Mouse (Mus musculus): ENCODE results near the gene Ttll10. TPM values are rescaled to one million over a fixed set of nuclear protein-coding genes. Genes with fewer than 3 reads are reported as not detected.

Ttll10 gene
- polyA plus RNA-seq, 1 experiment from 2014 or later = 3.5 TPM

- H3K4me3 ChIP-seq (ENCODE audit: low read depth, low read length) = peak overlapping the region; percentile 36
- WGBS = 51% methylated on average over 9 of the region's 9 CpGs
- H3K27ac ChIP-seq (ENCODE audit: low read depth) = peak overlapping the region; percentile 85
- ATAC-seq (replicated peaks; ENCODE audit: low FRiP score, low TSS enrichment, low read depth) (peak; percentile 1; the same call in 1 of the 2 replicates), DNase-seq (ENCODE audit: low spot score) (peak; percentile 55)
- peak overlapping the region; percentile 44 for H3K4me2 ChIP-seq (ENCODE audit: low read length)
- H3K36me3 ChIP-seq (ENCODE audit: control insufficient read depth, insufficient read depth, low read length) = no peaks in the 10 kb centered on the region
- peak overlapping the region; percentile 50 for H3K9ac ChIP-seq (ENCODE audit: low read length)
- no peaks in the 10 kb centered on the region for H3K4me1 ChIP-seq (replicated peaks; ENCODE audit: control insufficient read depth, insufficient read depth, low read length)
- H3K27me3 ChIP-seq (replicated peaks; ENCODE audit: control insufficient read depth, insufficient read depth, low read length) = no peaks in the 10 kb centered on the region
- H3K9me3 ChIP-seq (ENCODE audit: control insufficient read depth, low read length) = no peaks in the 10 kb centered on the region
Measured at GRCm38 (mm10) chr4:156058826-156059225, 388 bp downstream of the Ttll10 start.

DNA sequence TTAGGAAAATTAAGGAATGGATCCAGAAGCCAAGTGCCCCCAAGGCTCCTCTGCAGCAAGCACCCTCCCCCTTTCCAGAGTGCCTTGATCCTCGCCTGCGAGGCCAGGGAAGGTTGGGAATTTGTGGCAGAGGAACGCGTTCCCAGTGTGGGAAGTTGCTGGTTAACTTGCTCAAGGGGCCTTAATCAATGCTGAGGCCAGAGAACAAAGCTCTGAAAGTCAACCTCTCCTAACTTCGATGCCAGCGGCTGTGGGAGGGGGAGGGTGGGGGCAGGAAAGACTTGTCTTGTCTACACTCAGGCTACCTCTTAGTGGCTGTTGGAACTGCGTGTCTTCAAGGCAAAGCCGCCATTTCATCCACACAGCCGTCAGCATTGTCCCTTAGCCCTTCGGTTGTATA, 1.5 kb downstream of the Ttll10 start:
- no peaks in the 10 kb centered on the region for H3K4me1 ChIP-seq (replicated peaks; ENCODE audit: control insufficient read depth, insufficient read depth, low read length)
- no peak overlapping the region for H3K27ac ChIP-seq (ENCODE audit: low read depth)
- H3K36me3 ChIP-seq (ENCODE audit: control insufficient read depth, insufficient read depth, low read length) = no peaks in the 10 kb centered on the region
- peak overlapping the region; percentile 44 for H3K4me2 ChIP-seq (ENCODE audit: low read length)
- no peaks in the 10 kb centered on the region for H3K9me3 ChIP-seq (ENCODE audit: control insufficient read depth, low read length)
- DNase-seq (ENCODE audit: low spot score) (no peak), ATAC-seq (replicated peaks; ENCODE audit: low FRiP score, low TSS enrichment, low read depth) (no peak)
- H3K27me3 ChIP-seq (replicated peaks; ENCODE audit: control insufficient read depth, insufficient read depth, low read length) = no peaks in the 10 kb centered on the region
- WGBS = 62% methylated on average over 10 of the region's 10 CpGs
- peak overlapping the region; percentile 36 for H3K4me3 ChIP-seq (ENCODE audit: low read depth, low read length)
- peak overlapping the region; percentile 50 for H3K9ac ChIP-seq (ENCODE audit: low read length)

GRCm38 (mm10) chr4:156055173-156055572, 4.0 kb downstream of the Ttll10 start:
- H3K36me3 ChIP-seq (ENCODE audit: control insufficient read depth, insufficient read depth, low read length) = no peaks in the 10 kb centered on the region
- no peak overlapping the region for H3K4me3 ChIP-seq (ENCODE audit: low read depth, low read length)
- H3K27me3 ChIP-seq (replicated peaks; ENCODE audit: control insufficient read depth, insufficient read depth, low read length) = no peaks in the 10 kb centered on the region
- DNase-seq (ENCODE audit: low spot score) (no peak), ATAC-seq (replicated peaks; ENCODE audit: low FRiP score, low TSS enrichment, low read depth) (no peak)
- 84% methylated on average over 5 of the region's 5 CpGs for WGBS
- no peaks in the 10 kb centered on the region for H3K9me3 ChIP-seq (ENCODE audit: control insufficient read depth, low read length)
- peak overlapping the region; percentile 11; the same call in 1 of the 2 replicates for H3K4me2 ChIP-seq (ENCODE audit: low read length)
- H3K27ac ChIP-seq (ENCODE audit: low read depth) = no peak overlapping the region
- no peak overlapping the region for H3K9ac ChIP-seq (ENCODE audit: low read length)
- H3K4me1 ChIP-seq (replicated peaks; ENCODE audit: control insufficient read depth, insufficient read depth, low read length) = no peaks in the 10 kb centered on the region

DNA sequence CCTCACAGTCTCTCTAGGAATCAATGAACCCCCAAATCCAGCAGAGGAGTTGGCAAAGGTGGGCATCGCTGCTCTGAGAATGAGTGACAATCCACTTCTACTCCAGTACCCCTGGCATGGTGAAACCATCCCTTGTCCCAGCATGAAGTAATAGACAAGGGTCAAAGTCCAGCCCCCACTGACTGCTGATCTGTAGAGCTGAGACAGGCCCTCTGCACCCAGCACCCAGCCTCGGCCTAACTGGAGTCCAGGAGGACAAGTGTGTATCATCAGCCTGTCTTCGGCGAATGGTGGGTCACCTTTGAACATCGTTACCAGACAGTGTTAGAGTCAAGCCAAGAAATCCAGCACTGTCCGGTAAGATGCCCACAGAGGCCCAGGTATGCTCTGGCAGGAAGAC, 4.6 kb downstream of the Ttll10 start:
- WGBS = 84% methylated on average over 6 of the region's 6 CpGs
- H3K4me3 ChIP-seq (ENCODE audit: low read depth, low read length) = no peak overlapping the region
- no peak for ATAC-seq (replicated peaks; ENCODE audit: low FRiP score, low TSS enrichment, low read depth)
- no peaks in the 10 kb centered on the region for H3K4me1 ChIP-seq (replicated peaks; ENCODE audit: control insufficient read depth, insufficient read depth, low read length)
- peak; percentile 57 for DNase-seq (ENCODE audit: low spot score)
- no peak overlapping the region for H3K9ac ChIP-seq (ENCODE audit: low read length)
- H3K36me3 ChIP-seq (ENCODE audit: control insufficient read depth, insufficient read depth, low read length) = no peaks in the 10 kb centered on the region
- H3K9me3 ChIP-seq (ENCODE audit: control insufficient read depth, low read length) = no peaks in the 10 kb centered on the region
- H3K4me2 ChIP-seq (ENCODE audit: low read length) = no peak overlapping the region
- H3K27ac ChIP-seq (ENCODE audit: low read depth) = no peak overlapping the region
- no peaks in the 10 kb centered on the region for H3K27me3 ChIP-seq (replicated peaks; ENCODE audit: control insufficient read depth, insufficient read depth, low read length)

DNA sequence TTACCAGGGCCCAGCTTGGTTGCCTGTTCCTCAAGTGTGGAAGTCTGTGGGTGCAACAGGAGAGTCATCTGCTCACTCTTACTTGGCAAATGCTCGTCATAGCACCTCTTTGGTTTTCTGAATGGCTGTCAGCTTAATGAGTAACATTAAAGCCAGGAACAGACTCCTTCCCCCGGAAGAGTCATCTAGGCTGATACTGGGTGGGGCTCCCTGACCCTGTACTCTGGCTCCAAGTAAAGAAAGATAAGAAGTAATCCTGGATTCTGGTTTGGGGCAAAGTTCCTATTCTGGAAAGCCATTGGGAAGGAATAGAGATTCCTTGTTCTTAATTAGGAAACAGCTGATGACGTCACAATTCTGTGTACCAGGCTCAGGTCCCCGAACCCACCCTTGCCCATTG, 5.1 kb downstream of the Ttll10 start:
- H3K9me3 ChIP-seq (ENCODE audit: control insufficient read depth, low read length) = no peaks in the 10 kb centered on the region
- peak; percentile 36 for ATAC-seq (replicated peaks; ENCODE audit: low FRiP score, low TSS enrichment, low read depth)
- H3K9ac ChIP-seq (ENCODE audit: low read length) = no peak overlapping the region
- H3K36me3 ChIP-seq (ENCODE audit: control insufficient read depth, insufficient read depth, low read length) = no peaks in the 10 kb centered on the region
- H3K27me3 ChIP-seq (replicated peaks; ENCODE audit: control insufficient read depth, insufficient read depth, low read length) = no peaks in the 10 kb centered on the region
- WGBS = 74% methylated on average over 4 of the region's 4 CpGs
- DNase-seq (ENCODE audit: low spot score) = no peak
- no peak overlapping the region for H3K4me2 ChIP-seq (ENCODE audit: low read length)
- no peak overlapping the region for H3K4me3 ChIP-seq (ENCODE audit: low read depth, low read length)
- H3K27ac ChIP-seq (ENCODE audit: low read depth) = 0 out of 2 replicates have a peak overlapping the region, but pooled peaks have one; percentile 3
- H3K4me1 ChIP-seq (replicated peaks; ENCODE audit: control insufficient read depth, insufficient read depth, low read length) = no peaks in the 10 kb centered on the region

DNA sequence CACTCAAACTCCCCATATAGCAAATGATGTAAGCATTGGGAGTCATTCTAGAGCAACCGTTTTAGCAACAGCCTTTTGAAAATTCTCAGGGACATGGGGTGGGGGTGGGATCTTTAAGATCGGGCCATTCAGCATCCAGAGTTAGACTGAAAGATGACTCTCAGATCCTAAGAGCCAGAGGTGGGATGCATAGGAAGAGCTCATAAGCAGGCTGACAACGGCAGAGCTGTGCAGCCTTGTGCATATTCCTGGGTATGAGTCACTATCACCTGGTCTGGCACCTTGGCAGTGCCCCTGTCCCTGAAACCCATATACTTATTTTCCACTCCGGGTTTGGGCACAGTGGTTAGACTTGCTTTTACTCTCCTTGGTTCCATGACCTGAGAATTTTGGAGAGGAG, 6.1 kb downstream of the Ttll10 start:
- Histone ChIP-seq H3K27me3 (replicated peaks; ENCODE audit: control insufficient read depth, insufficient read depth, low read length) (no peaks in the 10 kb centered on the region), H3K9ac (ENCODE audit: low read length) (no peak overlapping the region), H3K4me2 (ENCODE audit: low read length) (no peak overlapping the region), H3K4me3 (ENCODE audit: low read depth, low read length) (no peak overlapping the region), H3K9me3 (ENCODE audit: control insufficient read depth, low read length) (no peaks in the 10 kb centered on the region), H3K4me1 (replicated peaks; ENCODE audit: control insufficient read depth, insufficient read depth, low read length) (no peaks in the 10 kb centered on the region), H3K36me3 (ENCODE audit: control insufficient read depth, insufficient read depth, low read length) (no peaks in the 10 kb centered on the region), H3K27ac (ENCODE audit: low read depth) (no peak overlapping the region)
- WGBS = 80% methylated on average over 4 of the region's 4 CpGs
- DNase-seq (ENCODE audit: low spot score) (no peak), ATAC-seq (replicated peaks; ENCODE audit: low FRiP score, low TSS enrichment, low read depth) (no peak)

GRCm38 (mm10) chr4:156050391-156050980, 8.7 kb downstream of the Ttll10 start:
- no peak overlapping the region for H3K9ac ChIP-seq (ENCODE audit: low read length)
- no peak for DNase-seq (ENCODE audit: low spot score)
- H3K4me2 ChIP-seq (ENCODE audit: low read length) = no peak overlapping the region
- H3K9me3 ChIP-seq (ENCODE audit: control insufficient read depth, low read length) = no peaks in the 10 kb centered on the region
- H3K27ac ChIP-seq (ENCODE audit: low read depth) = no peak overlapping the region
- H3K4me3 ChIP-seq (ENCODE audit: low read depth, low read length) = no peak overlapping the region
- 63% methylated on average over 6 of the region's 6 CpGs for WGBS
- no peaks in the 10 kb centered on the region for H3K27me3 ChIP-seq (replicated peaks; ENCODE audit: control insufficient read depth, insufficient read depth, low read length)
- peak; percentile 22; the same call in 1 of the 2 replicates for ATAC-seq (replicated peaks; ENCODE audit: low FRiP score, low TSS enrichment, low read depth)
- H3K4me1 ChIP-seq (replicated peaks; ENCODE audit: control insufficient read depth, insufficient read depth, low read length) = no peaks in the 10 kb centered on the region
- no peaks in the 10 kb centered on the region for H3K36me3 ChIP-seq (ENCODE audit: control insufficient read depth, insufficient read depth, low read length)

- H3K27me3 ChIP-seq (replicated peaks; ENCODE audit: control insufficient read depth, insufficient read depth, low read length) = no peaks in the 10 kb centered on the region
- H3K27ac ChIP-seq (ENCODE audit: low read depth) = no peak overlapping the region
- 66% methylated on average over 3 of the region's 3 CpGs for WGBS
- H3K9ac ChIP-seq (ENCODE audit: low read length) = no peak overlapping the region
- DNase-seq (ENCODE audit: low spot score) (no peak), ATAC-seq (replicated peaks; ENCODE audit: low FRiP score, low TSS enrichment, low read depth) (no peak)
- H3K4me2 ChIP-seq (ENCODE audit: low read length) = no peak overlapping the region
- no peak overlapping the region for H3K4me3 ChIP-seq (ENCODE audit: low read depth, low read length)
- H3K4me1 ChIP-seq (replicated peaks; ENCODE audit: control insufficient read depth, insufficient read depth, low read length) = no peaks in the 10 kb centered on the region
- no peaks in the 10 kb centered on the region for H3K36me3 ChIP-seq (ENCODE audit: control insufficient read depth, insufficient read depth, low read length)
- no peaks in the 10 kb centered on the region for H3K9me3 ChIP-seq (ENCODE audit: control insufficient read depth, low read length)
Measured at GRCm38 (mm10) chr4:156049779-156050178, 9.4 kb downstream of the Ttll10 start.

DNA sequence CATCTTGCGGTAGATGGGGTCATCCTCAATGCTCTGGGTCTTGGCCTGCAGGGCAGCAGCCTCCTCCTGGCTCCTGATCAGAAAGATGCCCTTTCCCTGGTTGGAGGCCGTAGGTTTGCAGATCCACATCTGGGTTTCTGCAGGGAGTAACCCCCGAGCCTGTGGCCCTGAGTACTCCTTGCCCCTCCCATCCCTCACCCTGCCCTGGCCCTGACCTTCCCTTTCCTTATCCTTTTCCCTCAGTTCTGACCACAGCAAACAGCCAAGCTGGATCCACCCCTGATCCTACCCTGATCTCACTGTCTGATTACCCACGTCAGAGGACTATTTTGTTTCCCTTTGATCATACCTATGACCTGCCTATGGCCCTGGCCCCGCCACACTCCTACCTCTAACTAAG, 14.5 kb downstream of the Ttll10 start:
- DNase-seq (ENCODE audit: low spot score) = no peak
- ATAC-seq (replicated peaks; ENCODE audit: low FRiP score, low TSS enrichment, low read depth) = no peak; the same call in 1 of the 2 replicates
- Histone ChIP-seq H3K27ac (ENCODE audit: low read depth) (no peak overlapping the region), H3K4me2 (ENCODE audit: low read length) (no peak overlapping the region), H3K9me3 (ENCODE audit: control insufficient read depth, low read length) (no peaks in the 10 kb centered on the region), H3K36me3 (ENCODE audit: control insufficient read depth, insufficient read depth, low read length) (no peaks in the 10 kb centered on the region), H3K4me3 (ENCODE audit: low read depth, low read length) (no peak overlapping the region), H3K9ac (ENCODE audit: low read length) (no peak overlapping the region), H3K27me3 (replicated peaks; ENCODE audit: control insufficient read depth, insufficient read depth, low read length) (no peaks in the 10 kb centered on the region), H3K4me1 (replicated peaks; ENCODE audit: control insufficient read depth, insufficient read depth, low read length) (no peaks in the 10 kb centered on the region)
- WGBS = 50% methylated on average over 5 of the region's 5 CpGs

All from intestine, embryonic 14.5 days (tissue).